Mouse (Mus musculus): ENCODE data around the gene Rmdn3.

The Rmdn3 gene

DNA sequence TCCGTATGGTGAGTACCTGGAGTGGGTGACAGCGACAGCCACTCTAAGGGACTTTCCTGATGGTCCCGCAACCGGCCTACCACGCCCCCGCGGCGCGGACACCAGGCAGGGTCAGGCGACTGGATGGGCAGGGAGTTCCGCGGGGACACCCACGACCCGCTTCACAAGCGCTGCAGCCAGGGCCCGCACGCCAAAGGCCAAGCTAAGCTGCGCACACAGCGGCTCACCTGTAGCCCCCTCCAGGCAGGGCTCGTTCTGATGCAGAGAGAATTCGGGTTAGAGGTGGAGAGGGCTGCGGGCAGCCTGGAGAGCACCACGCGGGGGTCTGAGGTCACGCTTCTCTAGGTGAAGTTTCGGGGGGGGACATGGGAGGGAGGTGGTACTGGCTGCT, 11.0 kb upstream of the Rmdn3 start:
- ATAC-seq (ENCODE audit: low TSS enrichment): no peak

DNA sequence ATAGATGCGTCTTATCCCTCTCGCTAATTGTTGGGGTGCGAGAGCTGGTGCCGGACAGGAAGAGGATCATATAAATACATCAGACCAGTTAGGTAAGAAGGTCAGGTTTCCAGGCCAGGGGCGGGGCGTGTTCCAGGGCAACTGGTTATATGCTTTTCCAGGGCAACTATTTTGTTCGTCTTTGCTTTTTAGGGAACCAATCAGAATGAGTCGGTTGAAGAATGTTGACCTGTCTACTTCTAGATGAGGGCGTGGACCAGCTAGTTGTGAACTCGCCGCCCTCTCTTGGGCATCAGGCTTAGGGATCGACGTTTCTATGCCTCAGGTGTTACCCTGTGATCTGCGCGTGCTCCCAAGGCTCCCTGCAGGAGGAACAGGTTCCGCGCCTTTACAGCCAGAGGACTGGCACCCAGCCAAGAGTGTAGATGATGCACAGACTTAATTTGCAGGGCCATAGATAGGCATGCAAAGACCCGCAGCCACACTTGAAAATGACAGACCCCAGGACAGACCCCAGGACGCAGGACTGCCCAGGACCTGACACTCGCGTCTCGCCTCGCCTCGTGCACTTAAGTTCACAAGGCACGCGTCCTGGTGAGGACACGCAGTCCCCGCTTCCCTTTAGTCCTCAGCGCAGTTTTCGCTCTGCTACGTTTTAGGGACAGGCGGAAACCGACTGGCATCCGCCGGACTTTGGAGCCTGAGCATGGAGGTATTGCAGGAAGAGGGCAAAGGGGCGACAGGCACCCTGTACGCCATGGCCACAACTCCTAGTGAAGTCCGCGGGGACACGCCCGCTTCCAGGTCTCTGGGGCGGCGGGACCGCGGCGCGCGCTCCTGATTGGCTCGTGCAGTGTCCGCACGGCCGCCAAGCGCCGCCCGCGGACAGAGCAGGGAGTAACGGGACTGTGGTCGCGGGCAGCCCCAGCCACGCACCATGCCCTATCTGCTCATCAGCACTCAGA, 10.3 kb upstream of the Rmdn3 start, which contains the start of gene Gchfr:
Gene Gchfr (plus strand): TSS at position 873 of the 965 bp plus-strand sequence.
- ATAC-seq (ENCODE audit: low TSS enrichment): peak; percentile 91

DNA sequence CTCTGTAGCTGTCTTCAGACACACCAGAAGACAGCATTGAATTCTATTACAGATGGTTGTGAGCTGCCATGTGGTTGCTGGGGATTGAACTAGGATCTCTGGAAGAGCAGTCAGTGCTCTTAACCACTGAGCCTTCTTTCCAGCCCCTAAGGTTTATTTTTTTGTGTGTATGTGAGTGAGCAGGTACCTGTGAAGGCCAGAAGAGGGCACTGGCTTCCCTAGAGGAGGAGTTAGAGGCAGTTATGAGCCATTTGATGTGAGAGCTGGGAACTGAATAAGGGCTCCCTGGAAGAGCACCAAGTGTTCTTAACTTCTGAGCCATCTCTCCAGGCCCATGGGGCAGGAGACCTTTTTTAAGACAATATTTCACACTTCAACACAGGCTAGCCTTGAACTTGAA, 8.6 kb upstream of the Rmdn3 start:
- no peak for ATAC-seq (ENCODE audit: low TSS enrichment)

- no peak for ATAC-seq (ENCODE audit: low TSS enrichment)
Observed at GRCm38 (mm10) chr2:119163999-119164398, 7.2 kb upstream of the Rmdn3 start.

DNA sequence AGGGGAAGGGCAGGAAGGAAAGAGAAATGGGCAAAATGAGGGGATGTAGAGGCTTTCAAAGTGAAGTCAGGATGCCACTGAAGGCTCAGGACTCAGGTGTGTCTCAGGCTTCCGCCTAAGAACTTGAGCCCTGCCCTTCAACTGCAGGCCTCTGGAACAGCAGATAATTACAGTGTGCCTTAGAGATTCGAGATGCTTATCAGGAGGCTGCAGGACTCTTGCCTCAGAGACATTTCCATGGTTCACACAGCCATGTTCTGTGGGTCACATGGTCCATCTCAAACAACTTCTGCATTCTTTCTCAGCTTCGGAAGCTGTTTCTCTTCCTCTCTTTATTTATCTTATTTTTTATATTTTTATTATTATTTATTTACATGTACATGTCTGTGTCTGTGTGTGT, 6.3 kb upstream of the Rmdn3 start:
- no peak for ATAC-seq (ENCODE audit: low TSS enrichment)

DNA sequence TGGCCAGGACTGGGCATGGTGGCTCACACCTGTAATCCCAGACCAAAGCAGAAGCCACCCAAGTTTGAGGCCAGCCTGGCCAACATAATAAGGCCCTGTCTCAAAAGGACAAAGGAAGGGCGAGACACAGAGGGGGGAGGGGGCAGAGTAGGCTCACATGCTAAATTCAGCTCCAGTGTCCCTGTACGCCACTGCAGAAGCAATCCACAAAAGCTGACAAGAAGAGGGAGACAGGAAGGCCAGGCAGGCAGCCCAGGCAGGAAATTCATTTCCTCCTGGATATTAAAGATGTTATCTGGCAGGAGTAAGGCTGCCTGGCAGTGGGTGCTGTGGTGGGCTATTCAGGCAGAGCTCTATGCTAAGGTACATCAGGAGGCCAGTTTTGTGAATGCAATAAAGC, 4.4 kb upstream of the Rmdn3 start:
- no peak for ATAC-seq (ENCODE audit: low TSS enrichment)

GRCm38 (mm10) chr2:119157836-119158235, 1.0 kb upstream of the Rmdn3 start:
- no peak for ATAC-seq (ENCODE audit: low TSS enrichment)

DNA sequence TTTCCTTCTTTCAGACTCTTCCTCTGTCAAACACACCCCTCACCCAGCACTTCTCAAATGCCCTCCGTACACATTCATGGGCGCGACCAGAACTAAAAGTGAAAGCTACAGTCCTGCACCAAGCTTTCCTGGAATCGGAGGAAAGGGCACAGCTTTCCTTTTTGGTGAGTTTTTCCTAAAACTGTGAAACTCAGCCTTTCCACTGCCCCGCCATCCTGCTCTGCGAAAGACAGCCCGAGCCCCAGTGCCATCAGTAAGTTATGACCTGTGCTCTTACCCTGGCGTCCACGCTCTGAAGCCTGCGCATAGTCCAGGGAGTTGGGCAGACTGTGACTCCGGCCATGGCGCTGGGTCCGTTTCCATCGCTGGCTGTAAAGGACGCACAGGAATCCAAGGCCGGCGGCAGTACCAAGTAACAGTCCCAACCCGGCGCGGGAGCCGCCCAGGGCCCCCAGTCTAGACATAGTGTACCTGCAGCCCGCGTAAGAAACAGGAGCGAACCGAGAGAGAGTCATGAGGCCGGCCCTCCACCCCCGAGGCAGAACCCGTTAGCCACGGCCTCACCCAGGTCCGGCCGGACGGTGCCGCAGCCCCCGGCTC, 653 bp downstream of the Rmdn3 start:
- ATAC-seq (ENCODE audit: low TSS enrichment): peak; percentile 45

DNA sequence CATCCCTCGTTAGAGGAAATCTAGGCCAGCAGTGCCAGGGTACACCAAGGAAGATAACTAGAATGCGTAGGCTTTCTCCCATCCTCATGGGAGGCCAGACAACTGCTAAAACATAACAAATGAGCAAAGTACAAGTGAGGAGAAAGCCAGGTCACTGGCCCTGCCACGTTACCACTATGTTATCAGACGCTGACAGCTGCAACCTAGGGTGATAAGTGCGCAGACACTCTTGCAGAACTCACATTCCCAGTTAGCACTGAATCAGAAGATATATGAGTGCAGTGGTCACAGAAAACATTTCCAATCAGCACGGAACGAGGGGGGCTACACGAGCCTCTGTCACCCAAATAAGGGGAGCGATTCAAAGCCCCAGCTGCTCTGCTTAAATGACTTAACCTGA, 1.4 kb downstream of the Rmdn3 start:
- ATAC-seq (ENCODE audit: low TSS enrichment): no peak

- ATAC-seq (ENCODE audit: low TSS enrichment): no peak
Observed at GRCm38 (mm10) chr2:119154683-119155082, 2.2 kb downstream of the Rmdn3 start.

DNA sequence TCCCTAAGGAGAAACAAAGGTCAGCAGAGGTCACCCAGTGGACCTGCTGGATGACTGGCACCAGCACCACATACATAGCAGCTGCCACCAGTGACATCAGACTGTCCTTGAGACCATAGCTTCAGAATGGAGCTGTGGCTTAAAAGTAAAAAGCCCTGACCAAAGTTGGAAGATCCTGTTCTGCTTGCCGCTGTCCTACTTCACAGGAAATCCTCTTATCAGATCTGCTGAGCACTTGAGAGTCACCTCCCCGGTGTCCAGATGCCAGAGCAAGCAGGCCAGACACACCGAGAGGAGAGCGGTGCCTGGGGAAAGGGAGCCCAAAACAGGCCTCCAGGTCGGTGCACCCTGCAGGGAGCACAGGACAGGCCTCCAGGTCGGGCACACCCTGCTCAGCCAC, 4.6 kb downstream of the Rmdn3 start:
- ATAC-seq (ENCODE audit: low TSS enrichment): no peak

DNA sequence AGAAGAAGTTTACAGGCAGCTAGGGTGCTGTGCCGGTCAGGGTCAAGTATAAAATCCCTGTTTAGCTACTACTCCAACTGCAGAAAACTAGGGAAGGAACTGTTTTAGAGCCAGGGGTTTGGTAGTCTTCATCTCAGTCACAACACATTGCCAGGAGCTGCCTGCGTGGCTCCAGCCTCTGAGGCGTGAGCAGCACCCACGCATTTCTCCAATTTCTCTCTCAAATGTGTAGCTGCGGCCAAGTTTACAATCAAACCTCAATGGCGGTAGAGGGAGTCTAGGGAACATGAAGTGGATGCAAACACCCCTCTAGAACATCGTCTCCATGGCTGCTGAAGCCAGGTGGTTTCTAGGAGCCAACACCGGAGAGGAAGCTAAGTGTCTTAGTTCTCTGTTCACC, 9.1 kb downstream of the Rmdn3 start:
- ATAC-seq (ENCODE audit: low TSS enrichment): peak; percentile 91

DNA sequence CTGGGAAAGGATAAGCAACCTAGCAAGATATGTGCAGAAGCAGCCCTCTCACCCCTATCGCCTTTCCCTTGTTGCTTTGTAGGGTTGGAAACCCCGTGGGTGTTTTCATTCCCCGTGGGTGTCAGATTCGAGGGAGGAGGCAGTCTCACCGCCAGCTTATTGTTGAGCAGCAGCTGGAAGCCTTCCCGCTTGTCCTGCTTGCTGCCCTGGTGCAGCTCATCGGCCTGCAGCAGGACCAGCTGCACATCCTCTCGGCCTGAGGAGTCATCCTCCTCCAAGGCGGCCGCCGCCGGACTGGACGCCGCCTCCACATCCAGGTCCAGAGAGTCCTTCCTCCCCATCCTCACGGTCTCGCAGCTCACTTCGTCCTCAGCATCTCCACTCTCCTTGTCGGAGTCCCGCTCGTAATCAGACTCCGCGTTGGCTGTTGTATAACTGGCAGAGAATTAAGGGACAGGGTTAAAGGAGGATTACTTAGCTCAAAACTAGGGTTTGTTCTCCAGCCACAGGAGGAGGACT, 9.6 kb downstream of the Rmdn3 start:
- peak; percentile 42; the same call in 1 of the 2 replicates for ATAC-seq (ENCODE audit: low TSS enrichment)

DNA sequence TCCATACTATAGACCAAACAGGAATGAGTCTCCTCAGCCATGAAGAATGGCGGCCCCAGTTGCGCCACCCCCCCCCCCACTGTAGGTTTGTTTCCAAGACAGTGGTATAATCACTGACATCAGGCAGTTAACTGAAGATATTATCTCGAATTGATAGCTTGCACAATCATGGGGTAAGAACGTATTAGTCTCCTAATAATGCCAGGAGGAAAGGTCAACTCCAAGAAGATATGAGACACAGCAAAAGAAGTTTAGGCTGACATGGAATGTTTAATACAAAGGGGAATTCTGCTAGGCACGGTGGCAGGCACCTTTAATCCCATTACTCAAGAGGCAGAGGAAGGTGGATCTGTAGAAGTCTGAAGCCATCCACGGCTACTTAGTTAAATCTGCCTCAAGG, 10.4 kb downstream of the Rmdn3 start:
- no peak for ATAC-seq (ENCODE audit: low TSS enrichment)

GRCm38 (mm10) chr2:119145199-119145598, 11.6 kb downstream of the Rmdn3 start:
- no peak for ATAC-seq (ENCODE audit: low TSS enrichment)

GRCm38 (mm10) chr2:119136346-119136898, 20.4 kb downstream of the Rmdn3 start:
- ATAC-seq (ENCODE audit: low TSS enrichment): no peak

GRCm38 (mm10) chr2:119113121-119113925, 43.5 kb downstream of the Rmdn3 start:
- ATAC-seq (ENCODE audit: low TSS enrichment): no peak

GRCm38 (mm10) chr2:119112438-119113112, 44.3 kb downstream of the Rmdn3 start, which contains the start of gene Rad51:
Rad51 (plus strand) TSS chr2:119112793.
- ATAC-seq (ENCODE audit: low TSS enrichment): peak; percentile 99

GRCm38 (mm10) chr2:119111060-119111459, 45.8 kb downstream of the Rmdn3 start:
- ATAC-seq (ENCODE audit: low TSS enrichment): no peak

DNA sequence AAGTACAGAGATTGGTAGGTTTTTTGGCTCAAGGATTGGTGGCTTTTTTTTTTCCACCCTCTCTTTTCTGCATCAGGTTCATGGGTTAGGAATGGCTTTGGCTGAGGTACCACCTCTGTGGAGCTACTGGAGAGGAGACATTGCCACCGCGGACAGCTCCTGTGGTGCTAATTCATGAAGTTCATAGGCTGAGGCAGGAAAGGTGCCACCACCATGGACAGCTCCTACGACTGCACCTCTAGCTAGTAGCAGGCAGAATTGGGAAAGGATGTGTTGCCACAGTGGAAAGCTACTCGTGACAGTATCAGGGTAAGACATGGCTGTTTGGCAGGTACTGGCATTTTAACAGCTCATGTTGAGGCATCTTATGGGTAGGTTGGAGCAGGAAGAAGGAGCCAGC, 48.3 kb downstream of the Rmdn3 start:
- ATAC-seq (ENCODE audit: low TSS enrichment): no peak

DNA sequence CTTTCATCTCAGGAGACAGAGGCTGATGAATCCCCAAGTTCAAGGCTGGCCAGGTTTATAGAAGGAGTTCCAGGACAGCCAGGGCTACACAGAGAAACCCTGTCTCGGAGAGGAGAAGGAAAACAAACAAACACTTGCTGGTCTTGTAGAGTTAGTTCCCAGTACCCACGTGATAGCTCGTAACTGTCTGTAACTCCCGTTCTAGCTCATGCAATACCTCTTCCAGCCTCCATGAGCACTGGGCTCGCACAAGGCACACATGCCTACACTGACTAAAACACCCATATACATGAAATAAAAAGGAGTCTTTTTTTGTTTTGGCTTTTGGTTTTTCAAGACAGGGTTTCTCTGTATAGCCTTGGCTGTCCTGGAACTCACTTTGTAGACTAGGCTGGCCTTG, 50.3 kb downstream of the Rmdn3 start:
- no peak for ATAC-seq (ENCODE audit: low TSS enrichment)
